8 mouse cellular contexts compared by ENCODE assay signal in the genomic region with DNA sequence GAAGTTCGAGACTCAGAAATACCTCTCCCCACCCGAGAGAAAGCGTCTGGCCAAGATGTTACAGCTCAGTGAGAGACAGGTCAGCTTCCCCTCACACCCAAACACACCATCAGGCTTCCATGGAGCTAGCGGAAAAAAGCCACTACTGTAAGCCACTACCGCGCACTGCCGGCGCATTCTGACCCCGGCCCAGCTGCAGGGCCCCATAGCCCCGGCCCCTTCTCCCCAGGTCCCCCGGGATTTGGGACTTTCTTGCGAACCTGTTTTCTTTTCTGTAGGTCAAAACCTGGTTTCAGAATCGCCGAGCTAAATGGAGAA. TPM values are rescaled to one million over a fixed set of nuclear protein-coding genes. Genes with fewer than 3 reads are reported as not detected.
DNase-seq lines count a peak whose midpoint lies in the region; ATAC-seq and TF ChIP-seq lines count a peak whose summit lies in the region.
"Had no signal": no experiment of that assay in that cellular context is flagged by ENCODE, and none has a peak within 500 bp of the region (broad histone marks: within the 10 kb centered on the region; RNA-seq: fewer than 3 reads in every experiment).

No protein-coding gene starts in this region.

- H3K4me3 ChIP-seq in kidney, embryonic 14.5 days (ENCODE audit: low read length): no peak overlapping the region; the same call in 1 of the 2 replicates
- H3K4me3 ChIP-seq in CH12.LX (replicated peaks in 1 of 3; ENCODE audit: low read depth in 2 of 3, low read length in 2 of 3, poor library complexity in 1 of 3): peak overlapping the region; percentile 1 to 93 (median 61)
- H3K4me3 ChIP-seq in bone marrow, adult 2 months (replicated peaks; ENCODE audit: control insufficient read depth, low read depth, low read length): peak overlapping the region; percentile 55
- H3K4me3 ChIP-seq in liver, embryonic 12.5 days: peak overlapping the region; percentile 70

- 0 out of 2 replicates have a peak, but pooled peaks have one; percentile 27 for TF ChIP-seq EP300 in CH12.LX (IDR thresholded peaks at IDR 0.05; ENCODE audit: low read length)

- no peaks in the 10 kb centered on the region for H3K9me3 ChIP-seq in kidney, embryonic 14.5 days (ENCODE audit: control insufficient read depth, low read length)
- no peaks in the 10 kb centered on the region for H3K9me3 ChIP-seq in CH12.LX (replicated peaks; ENCODE audit: low read length)
- H3K9me3 ChIP-seq in liver, embryonic 12.5 days (replicated peaks): no peaks in the 10 kb centered on the region

- DNase-seq in kidney, adult 8-10 months: no peak
- peak; percentile 45 for DNase-seq in CH12.LX (ENCODE audit: extremely low read depth)
- no peak for DNase-seq in layer of hippocampus, adult 9-11 months
- DNase-seq in urinary bladder, postnatal 36 days (ENCODE audit: low spot score in 2 of 2): no peak
- DNase-seq: cerebellum, adult 18-20 months had no signal

- 0 out of 2 replicates have a peak overlapping the region, but pooled peaks have one; percentile 0 for H3K4me2 ChIP-seq in kidney, embryonic 14.5 days (replicated peaks; ENCODE audit: low read depth, low read length)
- peak overlapping the region; percentile 99 for H3K4me2 ChIP-seq in CH12.LX (ENCODE audit: insufficient read depth, low read depth, poor library complexity, severe bottlenecking)
- H3K4me2 ChIP-seq in liver, embryonic 12.5 days: peak overlapping the region; percentile 86

- no peak for TF ChIP-seq POLR2A in CH12.LX (IDR thresholded peaks at IDR 0.05; ENCODE audit: low read depth, low read length)
- no peak for TF ChIP-seq POLR2A in bone marrow, adult 2 months (IDR thresholded peaks at IDR 0.05; ENCODE audit: borderline replicate concordance, control insufficient read depth, low read depth, low read length)

- no peaks in the 10 kb centered on the region for H3K36me3 ChIP-seq in kidney, embryonic 14.5 days (ENCODE audit: control insufficient read depth, insufficient read depth, low read length)
- H3K36me3 ChIP-seq in CH12.LX (replicated peaks in 1 of 2; ENCODE audit: control insufficient read depth in 1 of 2, insufficient read depth in 1 of 2, low read length in 1 of 2): peaks cover 9 to 32% of the 10 kb centered on the region in 2 experiments
- H3K36me3 ChIP-seq in liver, embryonic 12.5 days: peaks cover 10% of the 10 kb centered on the region; the same call in 1 of the 2 replicates

- H3K4me1 ChIP-seq in kidney, embryonic 14.5 days (ENCODE audit: control insufficient read depth, insufficient read depth, low read length): 0 out of 2 replicates have a peak, but pooled peaks cover 4% of the 10 kb centered on the region
- H3K4me1 ChIP-seq in CH12.LX (ENCODE audit: control insufficient read depth in 1 of 2, insufficient read depth in 2 of 2): peaks cover 0 to 32% of the 10 kb centered on the region in 2 experiments; a peak in 2 of 4 replicates
- no peaks in the 10 kb centered on the region; the same call in 1 of the 2 replicates for H3K4me1 ChIP-seq in bone marrow, adult 2 months (ENCODE audit: control insufficient read depth, insufficient read depth, low read length)
- peaks cover 62% of the 10 kb centered on the region for H3K4me1 ChIP-seq in liver, embryonic 12.5 days

- no peak for TF ChIP-seq RAD21 in CH12.LX (IDR thresholded peaks at IDR 0.05; ENCODE audit: low read depth, low read length)

- 4% methylated on average over 14 of the region's 14 CpGs for WGBS in kidney, embryonic 14.5 days
- whole genome bisulfite sequencing in bone marrow, adult 2 months: 16% methylated on average over 14 of the region's 14 CpGs
- WGBS in liver, embryonic 12.5 days (ENCODE audit: insufficient replicate concordance): 33% methylated on average over 14 of the region's 14 CpGs

- peaks cover 80% of the 10 kb centered on the region for H3K27me3 ChIP-seq in kidney, embryonic 14.5 days (ENCODE audit: control insufficient read depth, insufficient read depth, low read length)
- peaks cover 10% of the 10 kb centered on the region for H3K27me3 ChIP-seq in CH12.LX (replicated peaks)
- H3K27me3 ChIP-seq in liver, embryonic 12.5 days (replicated peaks): peaks cover 79% of the 10 kb centered on the region

- dilution Hi-C loops in CH12.LX (cut with MboI; ENCODE audit: extremely low pct_ligation_motif_present, extremely low pct_unique_long_range_greater_than_20kb, low sequenced_read_pairs): no loop called here

- in situ Hi-C loops in CH12.LX (cut with MboI; ENCODE audit: low pct_ligation_motif_present, low pct_unique_long_range_greater_than_20kb, low sequenced_read_pairs): no loop called here

- no peak for TF ChIP-seq CTCF in CH12.LX (conservative IDR thresholded peaks at IDR 0.05 in 1 of 2, IDR thresholded peaks at IDR 0.05 in 1 of 2; ENCODE audit: low read depth in 2 of 2, low read length in 2 of 2)
- TF ChIP-seq CTCF in bone marrow, adult 2 months (IDR thresholded peaks at IDR 0.05; ENCODE audit: control insufficient read depth, insufficient read depth, low read length): no peak

- no peak overlapping the region for H3K27ac ChIP-seq in kidney, embryonic 14.5 days (ENCODE audit: low read depth, low read length)
- H3K27ac ChIP-seq in CH12.LX (ENCODE audit: insufficient read depth, low read depth): peak overlapping the region; percentile 82
- peak overlapping the region; percentile 65 for H3K27ac ChIP-seq in bone marrow, adult 2 months (ENCODE audit: control insufficient read depth, insufficient read depth, low read depth, low read length, poor library complexity)
- no peak overlapping the region for H3K27ac ChIP-seq in liver, embryonic 12.5 days

- no peak overlapping the region for H3K9ac ChIP-seq in kidney, embryonic 14.5 days (ENCODE audit: low read depth, low read length)
- peak overlapping the region; percentile 90; the same call in 1 of the 2 replicates for H3K9ac ChIP-seq in CH12.LX (ENCODE audit: insufficient read depth, low read depth)
- H3K9ac ChIP-seq in liver, embryonic 12.5 days: peak overlapping the region; percentile 45; the same call in 1 of the 2 replicates

- H3K79me2 ChIP-seq in CH12.LX (replicated peaks; ENCODE audit: control insufficient read depth, extremely low read depth, insufficient read depth, poor library complexity, severe bottlenecking): peaks cover 3% of the 10 kb centered on the region; the same call in 1 of the 2 replicates

- ATAC-seq in kidney, embryonic 14.5 days (ENCODE audit: low FRiP score, low TSS enrichment): no peak
- ATAC-seq in liver, embryonic 12.5 days: no peak

TF ChIP-seq in CH12.LX, 34 proteins besides CTCF, POLR2A, EP300 and RAD21 (continues in another document):
- TF ChIP-seq JUN (IDR thresholded peaks at IDR 0.05; ENCODE audit: insufficient read depth, low read depth, low read length): no peak
- TF ChIP-seq UBTF (IDR thresholded peaks at IDR 0.05; ENCODE audit: low read depth, low read length): peak; percentile 55
- TF ChIP-seq POLR2AphosphoS2 (IDR thresholded peaks at IDR 0.05; ENCODE audit: low read depth, low read length): no peak
- TF ChIP-seq TBP (conservative IDR thresholded peaks at IDR 0.05; ENCODE audit: low read depth, low read length): 0 out of 2 replicates have a peak, but pooled peaks have one; percentile 23
- TF ChIP-seq ZNF384 (IDR thresholded peaks at IDR 0.05; ENCODE audit: low read depth, low read length): no peak
- no peak for TF ChIP-seq NELFE (IDR thresholded peaks at IDR 0.05; ENCODE audit: low read depth, low read length)
- TF ChIP-seq IRF4 (IDR thresholded peaks at IDR 0.05; ENCODE audit: low read depth, low read length): no peak
- no peak for TF ChIP-seq MYC (IDR thresholded peaks at IDR 0.05; ENCODE audit: low read depth, low read length)
- no peak for TF ChIP-seq BHLHE40 (IDR thresholded peaks at IDR 0.05; ENCODE audit: low read depth, low read length)
- no peak for TF ChIP-seq MXI1 (IDR thresholded peaks at IDR 0.05; ENCODE audit: low read depth, low read length)
- TF ChIP-seq JUND (conservative IDR thresholded peaks at IDR 0.05; ENCODE audit: low read depth, low read length): no peak
- 0 out of 2 replicates have a peak, but pooled peaks have one; percentile 34 for TF ChIP-seq ETS1 (conservative IDR thresholded peaks at IDR 0.05; ENCODE audit: low read depth, low read length)
- no peak for TF ChIP-seq NRF1 (IDR thresholded peaks at IDR 0.05; ENCODE audit: low read depth, low read length)
- no peak for TF ChIP-seq CHD1 (IDR thresholded peaks at IDR 0.05; ENCODE audit: low read depth, low read length)
- no peak for TF ChIP-seq PAX5 (IDR thresholded peaks at IDR 0.05; ENCODE audit: low read length)
- no peak for TF ChIP-seq RCOR1 (conservative IDR thresholded peaks at IDR 0.05; ENCODE audit: low read depth, low read length)
- TF ChIP-seq MAX (IDR thresholded peaks at IDR 0.05; ENCODE audit: low read length): no peak
- 0 out of 2 replicates have a peak, but pooled peaks have one; percentile 2 for TF ChIP-seq CHD2 (IDR thresholded peaks at IDR 0.05; ENCODE audit: low read length)
- no peak for TF ChIP-seq ZKSCAN1 (IDR thresholded peaks at IDR 0.05; ENCODE audit: borderline replicate concordance, low read depth, low read length)
- no peak for TF ChIP-seq KAT2A (IDR thresholded peaks at IDR 0.05; ENCODE audit: insufficient replicate concordance, low read length)
- TF ChIP-seq SIN3A (IDR thresholded peaks at IDR 0.05; ENCODE audit: low read length): no peak
- no peak for TF ChIP-seq ZC3H11A (IDR thresholded peaks at IDR 0.05; ENCODE audit: low read depth, low read length)
- no peak for TF ChIP-seq SMC3 (IDR thresholded peaks at IDR 0.05; ENCODE audit: low read depth, low read length)
- no peak for TF ChIP-seq USF2 (conservative IDR thresholded peaks at IDR 0.05; ENCODE audit: low read depth, low read length)
- peak; percentile 57 for TF ChIP-seq TCF12 (IDR thresholded peaks at IDR 0.05; ENCODE audit: low read depth, low read length)
- no peak for TF ChIP-seq MAFK (IDR thresholded peaks at IDR 0.05; ENCODE audit: insufficient replicate concordance, low read length)
- TF ChIP-seq ZMIZ1 (IDR thresholded peaks at IDR 0.05; ENCODE audit: low read depth, low read length): no peak
- no peak for TF ChIP-seq USF1 (IDR thresholded peaks at IDR 0.05; ENCODE audit: low read depth, low read length)
- no peak for TF ChIP-seq ELF1 (IDR thresholded peaks at IDR 0.05; ENCODE audit: low read depth, low read length)
- no peak for TF ChIP-seq GABPA (IDR thresholded peaks at IDR 0.05; ENCODE audit: insufficient replicate concordance, low read depth, low read length)

RNA-seq across cellular contexts. Expression of gene Hhex, which starts 2.6 kb away (rescaled TPM):
- polyA plus RNA-seq in kidney, embryonic 14.5 days (2014; fragmentation: Nextera tagmentation; extraction: Ambion mirVana): 11.5 and 11.6 TPM in 2 replicates
- total RNA-seq in CH12.LX (2012; rRNA removed) (7.3 and 7.6 TPM in 2 replicates), CH12.LX (2014; rRNA removed) (9.1 and 11.0 TPM in 2 replicates)
- polyA plus RNA-seq in CH12.LX (2012; ENCODE audit: insufficient read length, low read depth): 40.2 and 42.0 TPM in 2 replicates
- polyA plus RNA-seq in bone marrow, adult 2 months (2011; ENCODE audit: insufficient read depth, insufficient read length, low replicate concordance, missing spikeins): 11.0 and 19.3 TPM in 2 replicates
- 38.9 and 39.8 TPM in 2 replicates for polyA plus RNA-seq in liver, embryonic 12.5 days (2016; fragmentation: Nextera tagmentation; extraction: Ambion mirVana)

Comparison
In these comparisons a context has a peak if more than half of its experiments do, and no peak if none do; other contexts are left out.
1. H3K27ac ChIP-seq: peak in CH12.LX (single experiment) and bone marrow, adult 2 months (single experiment); none in kidney, embryonic 14.5 days (single experiment) and liver, embryonic 12.5 days (single experiment).
2. H3K4me2 ChIP-seq: peak in every context shown above with its lines; median percentile 99 in CH12.LX; 86 in liver, embryonic 12.5 days; 0 in kidney, embryonic 14.5 days.